Mouse (Mus musculus) spleen, postnatal 14 days (tissue): ENCODE measurements around the gene Rprd2.

ENCODE experiments used
- DNase-seq, 2 experiments: peaks; one replicate each; pipeline ENCODE4 v3.0.0; 2021 to 2022; ENCODE audit warnings: low spot score in 2 of 2

Gene Rprd2

DNA sequence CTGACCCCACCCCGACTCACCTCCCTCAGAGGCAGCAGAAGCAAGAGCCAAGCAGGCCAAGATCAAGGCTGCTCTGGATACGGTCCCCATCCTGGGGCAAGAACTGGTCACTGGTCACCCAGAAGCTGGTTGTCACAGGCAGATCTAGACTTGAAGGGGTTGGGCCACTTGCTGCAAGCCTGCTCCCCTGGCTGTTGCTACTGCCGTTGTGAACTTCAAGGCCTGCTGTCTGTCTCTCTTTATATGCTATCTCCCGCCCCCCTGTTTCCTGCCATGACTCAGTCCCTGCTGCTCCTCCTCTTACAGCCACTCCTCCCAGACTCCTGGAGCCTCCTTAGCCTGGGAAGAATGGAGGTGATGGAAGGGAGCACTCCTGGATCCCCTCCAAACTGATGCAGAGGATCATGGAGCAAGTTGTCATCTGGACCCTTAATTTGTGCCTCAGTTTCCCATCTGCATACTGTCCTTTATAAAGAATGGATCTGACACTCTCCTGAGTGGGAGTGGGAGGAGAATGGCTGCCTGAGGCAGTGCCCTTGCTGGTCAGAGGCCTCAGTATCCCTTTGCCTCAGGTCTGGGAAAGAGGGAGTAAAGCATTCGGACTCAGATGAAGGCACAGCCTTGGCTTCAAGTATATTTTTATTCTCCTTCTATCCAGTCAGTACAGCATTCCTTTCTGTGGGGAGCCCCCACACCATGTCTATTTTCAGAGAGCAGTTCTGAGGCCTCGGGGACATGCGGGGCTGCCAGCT lies 79.1 kb downstream of the Rprd2 start, which contains the start of gene Ecm1:
Ecm1 (minus strand) TSS at position 217 of the 752 bp plus-strand sequence.
- no peak for DNase-seq

- no peak for DNase-seq
Measured at GRCm38 (mm10) chr3:95735071-95735670, 83.5 kb downstream of the Rprd2 start.

- DNase-seq = no peak
Measured at GRCm38 (mm10) chr3:95734092-95734702, 84.5 kb downstream of the Rprd2 start.

- no peak for DNase-seq
Measured at GRCm38 (mm10) chr3:95732744-95733521, 85.7 kb downstream of the Rprd2 start.

- DNase-seq = no peak
Measured at GRCm38 (mm10) chr3:95732297-95732696, 86.4 kb downstream of the Rprd2 start.

DNA sequence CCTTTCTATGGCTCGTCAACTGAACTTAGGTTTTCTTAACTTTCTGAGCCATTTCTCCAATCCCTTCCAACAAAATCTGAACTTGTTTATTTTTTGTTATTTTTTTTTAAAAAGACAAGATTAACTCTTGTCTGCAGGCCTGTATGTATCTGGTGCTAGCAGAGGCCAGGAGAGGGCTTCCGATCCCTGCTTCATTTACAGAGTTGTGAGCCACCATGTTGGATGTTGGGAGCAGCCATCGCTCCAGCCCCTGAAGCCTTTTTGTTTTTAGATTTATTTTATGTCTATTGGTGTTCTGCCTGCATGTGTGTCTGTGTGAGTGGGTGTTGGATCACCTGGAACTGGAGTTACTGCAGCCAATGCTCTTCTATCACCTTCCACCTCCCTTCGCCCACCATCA lies 86.9 kb downstream of the Rprd2 start:
- DNase-seq = no peak

DNA sequence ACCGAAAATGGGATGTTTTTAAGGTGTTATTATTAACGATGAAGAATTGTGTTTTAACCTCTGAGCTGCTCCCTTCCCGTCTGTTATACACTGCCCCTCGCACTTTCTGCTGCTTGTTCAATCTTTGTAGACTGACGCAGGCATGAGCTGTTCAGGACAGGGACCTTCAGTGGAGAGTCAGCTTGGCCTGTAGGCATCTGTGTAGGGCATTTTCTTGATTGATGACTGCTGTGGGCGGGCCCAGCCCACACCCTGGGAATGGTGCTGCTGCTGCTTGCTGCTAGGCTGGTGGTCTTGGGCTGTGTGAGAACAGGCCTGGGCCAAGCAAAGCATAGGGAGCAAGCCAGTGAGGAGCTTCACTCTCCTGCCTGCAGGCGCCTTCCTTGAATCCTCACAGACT lies 88.2 kb downstream of the Rprd2 start:
- DNase-seq = no peak

GRCm38 (mm10) chr3:95728906-95729305 lies 89.8 kb downstream of the Rprd2 start:
- DNase-seq = no peak

DNA sequence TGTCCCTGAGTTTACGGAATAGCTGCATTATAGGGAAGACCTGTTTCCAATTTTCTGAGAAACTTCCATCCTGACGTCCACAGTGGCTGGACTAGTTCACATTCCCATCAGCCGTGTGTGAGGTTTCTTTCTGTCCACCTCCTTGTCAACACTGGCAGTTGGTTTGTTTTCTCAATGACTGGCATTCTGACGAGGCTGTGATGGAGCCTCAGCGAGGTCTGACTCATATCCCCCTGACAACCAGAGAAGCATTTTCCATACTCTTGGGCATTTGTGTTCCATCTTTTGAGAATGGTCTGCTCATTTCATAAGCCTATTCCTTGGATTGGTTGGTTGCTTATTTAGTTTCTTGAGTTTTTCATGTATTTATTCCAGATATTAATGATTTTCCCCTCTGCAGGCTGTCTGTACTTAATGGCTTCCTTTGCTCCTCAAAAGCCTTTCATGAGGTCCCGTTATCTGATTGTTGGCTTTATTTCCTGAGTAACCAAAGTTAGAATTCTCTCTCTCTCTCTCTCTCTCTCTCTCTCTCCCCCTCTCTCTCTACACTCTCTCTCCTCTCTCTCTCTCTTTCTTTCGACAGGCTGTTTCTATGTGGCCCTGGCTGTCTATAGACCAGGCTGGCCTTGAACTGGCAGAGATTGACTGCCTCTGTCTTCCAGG lies 91.8 kb downstream of the Rprd2 start:
- DNase-seq = no peak

DNA sequence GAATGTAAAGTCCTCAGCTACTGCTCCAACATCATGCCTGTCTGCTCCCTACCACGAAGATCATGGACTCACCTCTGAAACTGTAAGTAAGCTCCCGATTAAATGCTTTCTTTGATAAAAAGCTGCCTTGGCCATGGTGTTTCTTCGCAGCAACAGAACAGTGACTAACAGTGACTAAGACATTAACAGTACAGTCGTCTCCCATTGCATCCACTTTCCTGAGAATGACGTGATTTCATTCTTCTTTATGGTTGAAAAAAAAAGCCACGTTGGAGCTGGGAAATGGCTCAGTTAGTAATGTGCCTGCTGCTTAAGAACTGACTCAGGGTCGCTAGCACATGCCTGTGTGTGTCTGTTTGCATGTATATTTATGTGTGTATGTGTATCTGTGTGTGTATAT lies 92.8 kb downstream of the Rprd2 start:
- no peak for DNase-seq

- no peak for DNase-seq
Measured at GRCm38 (mm10) chr3:95722386-95722785, 96.3 kb downstream of the Rprd2 start.

GRCm38 (mm10) chr3:95718153-95718552 lies 100.5 kb downstream of the Rprd2 start:
- no peak for DNase-seq

- no peak for DNase-seq
Measured at GRCm38 (mm10) chr3:95716075-95716474, 102.6 kb downstream of the Rprd2 start.
